Comparison of ENCODE assay signal across 16 mouse cellular contexts in genomic region chr6:134094620-134095019, GRCm38 (mm10).
"Had no signal": no experiment of that assay in that cellular context is flagged by ENCODE, and none has a peak within 500 bp of the region (broad histone marks: within the 10 kb centered on the region; RNA-seq: fewer than 3 reads in every experiment).

No protein-coding gene starts in this region.

- H3K4me1 ChIP-seq: midbrain, embryonic 13.5 days; midbrain, embryonic 15.5 days had no signal

- H3K9ac ChIP-seq: liver, embryonic 14.5 days; lung, embryonic 14.5 days; midbrain, embryonic 13.5 days; midbrain, embryonic 15.5 days; neural tube, embryonic 13.5 days; neural tube, embryonic 15.5 days; stomach, embryonic 15.5 days had no signal

- H3K27ac ChIP-seq: liver, embryonic 14.5 days; midbrain, embryonic 13.5 days; midbrain, embryonic 15.5 days; neural tube, embryonic 13.5 days; neural tube, embryonic 15.5 days; stomach, embryonic 15.5 days; stomach, postnatal 0 days had no signal

- H3K36me3 ChIP-seq: midbrain, embryonic 15.5 days; neural tube, embryonic 15.5 days; stomach, embryonic 15.5 days had no signal

- ATAC-seq: midbrain, embryonic 13.5 days; midbrain, embryonic 15.5 days had no signal

- H3K4me3 ChIP-seq: midbrain, embryonic 13.5 days; midbrain, embryonic 15.5 days; myocyte; neural tube, embryonic 13.5 days; neural tube, embryonic 15.5 days; stomach, embryonic 15.5 days had no signal

- H3K27me3 ChIP-seq: midbrain, embryonic 13.5 days; midbrain, embryonic 15.5 days; neural tube, embryonic 13.5 days; neural tube, embryonic 15.5 days; stomach, embryonic 15.5 days had no signal

- DNase-seq: lung, adult 18-20 months; lung, embryonic 14.5 days; lung, postnatal 10 days; lung, postnatal 4 days; right cerebral cortex, postnatal 14 days; thymus, adult 18-20 months; thymus, postnatal 14 days; thymus, postnatal 36 days had no signal
